Mouse (Mus musculus) hindbrain, embryonic 11.5 days (tissue): ENCODE data around the gene Gdf15. TPM values are rescaled to one million over a fixed set of nuclear protein-coding genes. Genes with fewer than 3 reads are reported as not detected.

Experiments used
- ATAC-seq: fragments of 200-750 bp; cut with Nextera tagmentation; 2 replicates; pipeline ENCODE4 v1.8.0; 2017; ENCODE audit warnings: mild to moderate bottlenecking, moderate TSS enrichment, moderate library complexity; ENCODE audit not compliant: low FRiP score
- DNase-seq: peaks from one replicate; pipeline ENCODE4 v3.0.0-alpha.2; 2015; ENCODE audit warnings: low spot score
- H3K27ac ChIP-seq: fragments of 300-500 bp; sonication (generic); 2 replicates; pipeline ENCODE4 v1.5.1; 2014; ENCODE audit warnings: mild to moderate bottlenecking, low read depth, low read length
- H3K27me3 ChIP-seq: fragments of 300-500 bp; sonication (generic); 2 replicates; pipeline ENCODE4 v1.6.1; 2014; ENCODE audit warnings: mild to moderate bottlenecking, low read length, moderate library complexity, mixed read lengths; ENCODE audit not compliant: control insufficient read depth, insufficient read depth
- H3K36me3 ChIP-seq: fragments of 300-500 bp; sonication (generic); 2 replicates; pipeline ENCODE4 v1.6.1; 2014; ENCODE audit warnings: mild to moderate bottlenecking, low read length, moderate library complexity, mixed read lengths; ENCODE audit not compliant: control insufficient read depth, insufficient read depth
- H3K4me1 ChIP-seq: fragments of 300-500 bp; sonication (generic); replicated peaks from 2 replicates; pipeline ENCODE4 v1.6.1; 2014; ENCODE audit warnings: low read length, mixed read lengths; ENCODE audit not compliant: control insufficient read depth, insufficient read depth
- H3K4me2 ChIP-seq: fragments of 300-500 bp; sonication (generic); replicated peaks from 2 replicates; pipeline ENCODE4 v1.6.1; 2014; ENCODE audit warnings: mild to moderate bottlenecking, low read depth, low read length
- H3K4me3 ChIP-seq: fragments of 300-500 bp; sonication (generic); 2 replicates; pipeline ENCODE4 v1.5.1; 2014; ENCODE audit warnings: low read depth, low read length
- H3K9ac ChIP-seq: fragments of 300-500 bp; sonication (generic); 2 replicates; pipeline ENCODE4 v1.6.1; 2014; ENCODE audit warnings: low read depth, low read length
- H3K9me3 ChIP-seq: fragments of 300-500 bp; sonication (generic); 2 replicates; pipeline ENCODE4 v1.6.1; 2016; ENCODE audit warnings: low read length; ENCODE audit not compliant: control insufficient read depth
- WGBS: fragments of 180-500 bp; shearing (Covaris S2); extraction: QIAGEN DNeasy Blood & Tissue Kit; methylation state at CpG from one replicate; pipeline ENCODE4 v1.1.7; 2014; 5-methylcytosine and 5-hydroxymethylcytosine counted together
- polyA plus RNA-seq: library from polyadenylated mRNA; unstranded; fragments of >200 nt; fragmentation: Nextera tagmentation; extraction: Ambion mirVana; gene quantifications from 2 replicates; pipeline ENCODE4 v1.2.1, GENCODE M21; 2014

Gene Gdf15
- not detected in 2 replicates for polyA plus RNA-seq

DNA sequence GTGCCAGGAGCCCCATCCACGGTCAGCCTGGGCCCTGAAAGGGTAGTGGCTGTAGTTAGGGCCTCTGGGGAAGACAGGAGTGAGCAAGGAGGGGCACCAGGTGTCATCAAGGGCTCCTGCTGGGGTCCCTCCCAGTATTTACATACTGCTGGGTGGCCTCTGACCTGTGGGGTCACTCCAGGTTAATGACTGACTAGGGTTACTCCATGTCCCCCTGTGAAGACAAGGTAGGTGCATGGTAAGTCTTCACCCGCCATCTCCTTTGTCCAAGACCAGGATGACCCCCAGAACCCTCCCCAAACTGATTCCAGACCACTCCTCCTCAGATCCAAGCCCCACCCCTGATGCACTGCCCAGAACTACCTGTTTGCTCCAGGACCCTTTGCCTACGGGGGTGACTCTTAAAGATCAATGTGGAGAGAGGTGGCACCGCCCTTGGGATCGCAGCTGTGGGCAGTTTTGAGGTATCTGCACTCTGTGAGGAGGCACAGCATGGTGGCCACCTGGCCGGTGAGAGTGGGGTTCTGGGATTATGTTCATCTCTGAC lies at the start of gene Gdf15:
Gdf15 (minus strand) TSS at position 111 of the 547 bp plus-strand sequence.
- no peaks in the 10 kb centered on the region for H3K9me3 ChIP-seq
- no peak within 1 kb of the TSS for H3K4me3 ChIP-seq
- H3K36me3 ChIP-seq, result no peaks in the 10 kb centered on the region
- no peak within 1 kb of the TSS for H3K27ac ChIP-seq
- no peak for ATAC-seq
- DNase-seq, result no peak
- no peaks in the 10 kb centered on the region; the same call in 1 of the 2 replicates for H3K4me1 ChIP-seq
- H3K9ac ChIP-seq, result no peak within 1 kb of the TSS
- H3K4me2 ChIP-seq, result no peak within 1 kb of the TSS
- 75% methylated on average over 6 of the region's 6 CpGs for WGBS
- H3K27me3 ChIP-seq, result peaks cover 5% of the 10 kb centered on the region

DNA sequence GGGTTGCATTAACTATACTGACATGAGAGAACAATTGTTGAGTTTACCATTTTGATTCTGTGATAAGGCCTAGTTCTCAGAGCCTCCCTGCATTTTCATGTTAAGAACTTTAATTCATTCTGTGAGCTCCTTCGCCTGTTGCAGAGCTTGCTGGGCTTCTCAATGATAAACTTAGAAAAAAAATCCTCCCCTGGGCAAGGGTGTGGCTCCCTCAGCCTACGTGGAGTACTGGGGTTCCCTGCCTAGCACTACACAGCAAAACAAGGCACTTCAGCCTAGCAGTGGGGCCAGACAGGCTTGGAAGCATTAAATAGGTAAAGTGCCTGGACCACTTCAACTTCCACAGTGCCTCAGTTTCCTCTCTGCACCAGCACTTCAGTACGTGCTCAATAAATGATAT lies 49.2 kb upstream of the Gdf15 start:
- H3K27ac ChIP-seq, result no peak overlapping the region
- no peaks in the 10 kb centered on the region for H3K9me3 ChIP-seq
- no peaks in the 10 kb centered on the region for H3K27me3 ChIP-seq
- no peak overlapping the region for H3K4me2 ChIP-seq
- 88% methylated on average over 3 of the region's 3 CpGs for WGBS
- peaks cover 6% of the 10 kb centered on the region; the same call in 1 of the 2 replicates for H3K36me3 ChIP-seq
- H3K4me1 ChIP-seq, result no peaks in the 10 kb centered on the region; the same call in 1 of the 2 replicates
- ATAC-seq, result no peak
- no peak for DNase-seq
- H3K4me3 ChIP-seq, result no peak overlapping the region
- H3K9ac ChIP-seq, result no peak overlapping the region

DNA sequence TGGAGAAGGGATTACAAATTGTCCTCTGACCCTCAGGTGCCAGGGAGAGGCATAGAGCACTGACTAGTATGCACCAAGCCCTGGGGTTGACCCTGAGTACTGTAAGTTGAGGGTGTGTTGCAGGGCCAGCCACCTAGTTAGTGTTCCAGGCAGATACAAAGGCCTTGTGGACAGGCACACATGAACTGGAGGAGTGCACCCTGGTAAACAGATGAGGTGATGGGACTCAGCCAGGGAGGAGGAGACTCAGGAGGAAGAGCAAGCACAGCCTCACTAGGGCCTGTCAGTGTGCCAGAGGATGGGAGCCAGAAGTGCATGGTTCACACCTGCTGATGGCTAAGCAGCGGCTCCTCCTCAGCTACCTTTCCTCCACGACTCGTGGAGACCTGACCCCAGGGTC lies 47.8 kb upstream of the Gdf15 start:
- WGBS, result 89% methylated on average over 3 of the region's 3 CpGs

GRCm38 (mm10) chr8:70679404-70679803 lies 47.1 kb upstream of the Gdf15 start:
- Histone ChIP-seq H3K9ac (no peak overlapping the region), H3K36me3 (peaks cover 6% of the 10 kb centered on the region; the same call in 1 of the 2 replicates), H3K27me3 (no peaks in the 10 kb centered on the region), H3K4me3 (no peak overlapping the region), H3K27ac (no peak overlapping the region), H3K4me2 (no peak overlapping the region), H3K4me1 (no peaks in the 10 kb centered on the region; the same call in none of the 2 replicates), H3K9me3 (no peaks in the 10 kb centered on the region)
- ATAC-seq (no peak), DNase-seq (no peak)
- WGBS, result 94% methylated on average over 4 of the region's 4 CpGs

More for the DNA sequence above, 47.8 kb upstream of the Gdf15 start:
- DNase-seq (no peak), ATAC-seq (no peak)
- Histone ChIP-seq H3K27me3 (no peaks in the 10 kb centered on the region), H3K4me2 (no peak overlapping the region), H3K4me1 (no peaks in the 10 kb centered on the region; the same call in 1 of the 2 replicates), H3K36me3 (peaks cover 6% of the 10 kb centered on the region; the same call in 1 of the 2 replicates), H3K27ac (0 out of 2 replicates have a peak overlapping the region, but pooled peaks have one; percentile 10), H3K4me3 (no peak overlapping the region), H3K9me3 (no peaks in the 10 kb centered on the region), H3K9ac (no peak overlapping the region)

DNA sequence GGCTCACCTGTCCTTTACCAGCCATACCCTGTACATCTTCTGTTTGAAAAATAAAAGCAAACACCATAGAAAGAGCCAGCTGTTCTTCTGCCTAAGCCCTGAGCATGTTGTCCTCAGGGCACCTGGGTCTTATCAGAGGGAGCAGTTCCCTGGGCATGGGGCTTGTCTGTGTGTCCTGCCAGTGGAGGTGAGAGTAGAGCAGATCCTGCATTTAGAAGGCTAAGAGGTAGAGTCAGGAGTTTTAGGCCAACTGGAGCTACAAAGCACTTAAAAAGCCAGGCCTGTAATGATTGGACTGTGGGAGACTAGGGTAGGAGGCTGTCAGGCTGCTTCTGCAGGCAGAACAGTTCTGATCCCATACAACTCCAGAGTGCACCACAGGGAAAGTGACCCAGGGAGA lies 46.4 kb upstream of the Gdf15 start:
- no peaks in the 10 kb centered on the region for H3K9me3 ChIP-seq
- H3K27ac ChIP-seq, result no peak overlapping the region
- H3K27me3 ChIP-seq, result no peaks in the 10 kb centered on the region
- H3K4me2 ChIP-seq, result no peak overlapping the region
- DNase-seq (no peak), ATAC-seq (no peak)
- H3K4me3 ChIP-seq, result no peak overlapping the region
- H3K4me1 ChIP-seq, result peaks cover 4% of the 10 kb centered on the region
- H3K9ac ChIP-seq, result no peak overlapping the region
- peaks cover 6% of the 10 kb centered on the region; the same call in 1 of the 2 replicates for H3K36me3 ChIP-seq

GRCm38 (mm10) chr8:70677451-70678080 lies 45.3 kb upstream of the Gdf15 start:
- Histone ChIP-seq H3K4me1 (peaks cover 4% of the 10 kb centered on the region), H3K9me3 (no peaks in the 10 kb centered on the region), H3K4me3 (no peak overlapping the region), H3K27me3 (no peaks in the 10 kb centered on the region), H3K9ac (no peak overlapping the region), H3K4me2 (no peak overlapping the region), H3K27ac (no peak overlapping the region), H3K36me3 (peaks cover 6% of the 10 kb centered on the region; the same call in 1 of the 2 replicates)
- ATAC-seq (no peak), DNase-seq (no peak)
- WGBS, result 93% methylated on average over 15 of the region's 15 CpGs

DNA sequence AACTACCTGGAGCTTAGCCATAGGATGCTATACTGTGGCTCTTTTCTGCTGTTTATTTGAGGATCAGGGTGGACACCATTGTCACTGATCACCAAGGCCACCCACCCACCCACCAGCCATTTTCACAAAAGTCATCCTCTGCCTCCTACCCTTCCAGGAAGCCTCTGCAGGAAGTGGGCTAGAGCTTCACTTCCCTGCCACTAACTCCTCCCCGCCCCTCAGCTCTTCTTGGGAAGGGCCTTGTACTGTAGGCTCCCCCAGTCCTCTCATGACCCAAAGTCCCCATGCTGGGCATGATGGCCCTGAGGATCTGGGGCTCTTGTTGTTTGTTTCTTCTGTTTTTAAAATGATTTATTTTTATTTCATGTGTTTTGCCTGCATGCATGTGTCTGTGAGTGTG lies 43.1 kb upstream of the Gdf15 start:
- Histone ChIP-seq H3K9ac (no peak overlapping the region), H3K4me2 (no peak overlapping the region), H3K4me1 (peaks cover 4% of the 10 kb centered on the region), H3K27me3 (no peaks in the 10 kb centered on the region), H3K27ac (no peak overlapping the region), H3K4me3 (no peak overlapping the region), H3K36me3 (peaks cover 6% of the 10 kb centered on the region; the same call in 1 of the 2 replicates), H3K9me3 (no peaks in the 10 kb centered on the region)
- DNase-seq (no peak), ATAC-seq (no peak)
- WGBS, result 90% methylated on average over 1 of the region's 1 CpGs

- Histone ChIP-seq H3K9ac (no peak overlapping the region), H3K36me3 (peaks cover 6% of the 10 kb centered on the region; the same call in 1 of the 2 replicates), H3K27me3 (no peaks in the 10 kb centered on the region), H3K27ac (no peak overlapping the region), H3K4me2 (no peak overlapping the region), H3K4me1 (peaks cover 4% of the 10 kb centered on the region), H3K4me3 (no peak overlapping the region), H3K9me3 (no peaks in the 10 kb centered on the region)
- 90% methylated on average over 4 of the region's 4 CpGs for WGBS
- DNase-seq (no peak), ATAC-seq (no peak)
Observed at GRCm38 (mm10) chr8:70674716-70675115, 42.5 kb upstream of the Gdf15 start.

GRCm38 (mm10) chr8:70674109-70674508 lies 41.9 kb upstream of the Gdf15 start:
- peaks cover 4% of the 10 kb centered on the region for H3K4me1 ChIP-seq
- ATAC-seq, result no peak; the same call in 1 of the 2 replicates

More at GRCm38 (mm10) chr8:70674109-70674508, 41.9 kb upstream of the Gdf15 start:
- H3K27me3 ChIP-seq, result no peaks in the 10 kb centered on the region
- peaks cover 6% of the 10 kb centered on the region; the same call in 1 of the 2 replicates for H3K36me3 ChIP-seq
- peak overlapping the region; percentile 77 for H3K9ac ChIP-seq
- 83% methylated on average over 3 of the region's 3 CpGs for WGBS
- no peak for DNase-seq
- peak overlapping the region; percentile 53 for H3K4me2 ChIP-seq
- H3K9me3 ChIP-seq, result no peaks in the 10 kb centered on the region
- peak overlapping the region; percentile 57 for H3K4me3 ChIP-seq
- H3K27ac ChIP-seq, result peak overlapping the region; percentile 93
